Mouse (Mus musculus) neutrophil, adult 5-6 weeks (primary cell): Measurements from ENCODE around the gene Gna11. TPM values are rescaled to one million over a fixed set of nuclear protein-coding genes. Genes with fewer than 3 reads are reported as not detected.

Source experiments
- ATAC-seq: fragments of 151-379, 151-347 bp; 2 replicates; pipeline ENCODE4 v1.8.0; 2017; ENCODE audit warnings: mild to moderate bottlenecking, moderate TSS enrichment; ENCODE audit not compliant: insufficient number of reproducible peaks, poor library complexity, low FRiP score, severe bottlenecking; ENCODE audit errors: extremely low read depth
- total RNA-seq: library from RNA; stranded (forward); fragments of 200-1000 nt; gene quantifications from 2 replicates; pipeline ENCODE4 v1.2.3, GENCODE M21; 2017

The Gna11 gene
- total RNA-seq, 1 experiment from 2014 or later = 13.5 TPM

DNA sequence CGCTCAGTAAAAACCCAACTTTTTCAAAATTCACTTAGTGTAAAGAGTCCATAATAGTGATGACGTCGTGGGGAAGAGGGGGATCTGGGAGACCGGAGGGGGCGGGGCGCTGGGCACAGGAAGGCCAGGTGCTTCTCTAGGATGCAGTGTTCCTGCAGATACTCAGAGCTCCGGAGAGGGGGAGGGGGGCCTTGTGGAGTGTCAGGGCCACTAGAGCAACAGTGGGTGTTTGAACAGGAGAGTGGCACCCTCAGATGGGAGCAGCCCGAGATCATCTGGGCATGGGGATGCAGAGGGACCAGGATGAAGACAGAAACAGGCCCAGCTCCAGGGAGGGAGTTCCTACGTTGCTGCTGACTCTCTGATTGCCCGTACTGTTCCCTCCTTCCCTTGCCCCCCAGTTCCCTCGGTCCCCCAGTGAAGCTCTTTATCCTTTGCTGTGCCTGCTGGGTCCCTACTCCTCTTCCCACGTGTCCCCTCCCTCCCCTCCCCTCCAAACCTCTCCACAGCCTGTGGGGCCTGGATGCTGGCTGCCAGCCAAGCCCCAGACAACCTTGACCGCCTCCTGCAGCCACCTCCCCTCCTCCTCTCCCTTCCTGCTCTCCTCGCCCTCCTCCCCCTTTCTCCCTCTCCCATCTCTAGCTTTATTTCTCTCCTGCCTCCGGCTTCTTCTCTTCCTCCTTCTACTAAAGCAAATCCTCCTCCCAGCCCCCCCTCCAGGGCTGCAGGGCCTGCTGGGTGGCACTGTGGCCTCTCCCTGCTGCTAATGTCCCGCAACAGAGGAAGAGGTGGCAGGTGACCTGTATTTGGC lies 23.6 kb upstream of the Gna11 start:
- ATAC-seq = no peak

DNA sequence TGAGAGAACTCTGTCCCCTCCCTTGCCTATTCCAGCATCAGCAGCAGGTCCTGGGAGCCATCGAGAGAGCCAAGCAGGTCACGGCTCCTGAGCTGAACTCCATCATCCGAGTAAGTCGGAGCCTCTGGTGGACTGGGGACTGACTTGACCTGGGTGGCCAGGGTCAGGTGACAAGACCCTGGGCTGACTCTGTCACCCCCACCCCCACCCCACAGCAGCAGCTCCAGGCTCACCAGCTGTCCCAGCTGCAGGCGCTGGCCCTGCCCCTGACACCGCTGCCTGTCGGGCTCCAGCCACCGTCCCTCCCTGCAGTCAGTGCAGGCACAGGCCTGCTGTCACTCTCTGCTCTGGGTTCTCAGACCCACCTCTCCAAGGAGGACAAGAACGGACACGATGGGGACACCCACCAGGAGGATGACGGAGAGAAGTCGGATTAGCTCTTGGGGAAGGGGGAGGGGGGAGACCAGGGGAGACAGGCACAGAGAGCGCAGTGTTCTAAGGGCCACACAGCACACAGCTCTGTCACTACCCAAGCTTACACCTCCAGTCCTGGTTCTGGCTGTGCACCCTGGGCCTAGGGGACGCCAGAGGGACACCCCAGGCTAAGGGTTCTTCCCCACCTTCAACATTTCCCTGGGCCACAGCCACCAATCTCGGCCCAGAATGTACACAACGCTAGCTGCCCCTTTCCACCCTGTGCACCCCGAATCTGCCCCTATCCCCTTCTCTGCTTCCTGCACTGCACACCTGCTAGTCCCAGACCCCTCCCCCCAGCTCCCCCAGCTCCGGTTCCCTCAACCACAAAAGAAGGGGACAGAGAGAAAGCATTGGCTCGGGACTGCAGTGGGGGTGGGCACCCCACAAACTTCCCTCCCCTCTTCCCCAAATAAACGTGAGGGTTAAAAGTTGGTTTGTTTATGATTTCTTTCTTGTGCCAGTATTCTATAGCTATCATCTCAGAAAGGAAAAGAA lies 20.6 kb upstream of the Gna11 start:
- no peak for ATAC-seq

DNA sequence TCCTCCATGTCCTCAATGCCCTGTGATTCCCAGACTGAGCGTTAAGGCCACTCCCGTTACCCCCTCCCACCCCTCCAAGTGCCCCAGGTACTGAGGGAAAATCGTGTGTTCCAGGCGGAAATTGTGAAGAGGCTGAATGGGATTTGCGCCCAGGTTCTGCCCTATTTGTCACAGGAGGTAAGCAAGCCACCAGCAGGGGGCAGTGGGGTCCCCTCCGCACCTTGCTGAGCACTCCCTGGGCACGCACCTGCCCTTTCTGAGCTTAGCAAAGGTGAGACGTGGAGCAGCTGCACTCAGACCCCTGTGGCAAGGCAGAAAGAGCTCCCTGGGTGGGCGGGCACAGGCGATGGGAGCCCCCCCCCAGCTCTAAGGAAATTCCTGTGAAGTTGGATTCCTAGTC lies 19.7 kb upstream of the Gna11 start:
- no peak for ATAC-seq

DNA sequence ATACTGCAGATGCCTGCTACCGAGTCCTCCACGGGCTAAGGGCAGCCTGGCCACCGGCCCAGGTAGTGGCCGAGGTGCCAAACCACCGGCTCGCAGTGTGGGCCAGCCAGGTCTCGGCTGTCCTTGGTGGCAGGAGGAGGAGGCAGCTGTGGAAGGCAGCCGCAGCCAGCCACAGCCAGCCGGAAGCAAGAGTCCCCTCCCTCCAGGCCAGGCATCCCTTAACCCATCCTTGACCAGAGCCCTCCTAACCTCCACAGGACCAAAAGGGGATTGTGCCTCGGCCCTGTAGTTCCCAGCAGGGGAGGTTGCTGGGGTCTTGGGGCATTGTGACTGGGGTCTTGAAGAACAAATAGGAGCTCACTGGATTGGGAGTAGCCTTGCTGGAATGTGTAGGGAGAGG lies 19.2 kb upstream of the Gna11 start:
- ATAC-seq = no peak

DNA sequence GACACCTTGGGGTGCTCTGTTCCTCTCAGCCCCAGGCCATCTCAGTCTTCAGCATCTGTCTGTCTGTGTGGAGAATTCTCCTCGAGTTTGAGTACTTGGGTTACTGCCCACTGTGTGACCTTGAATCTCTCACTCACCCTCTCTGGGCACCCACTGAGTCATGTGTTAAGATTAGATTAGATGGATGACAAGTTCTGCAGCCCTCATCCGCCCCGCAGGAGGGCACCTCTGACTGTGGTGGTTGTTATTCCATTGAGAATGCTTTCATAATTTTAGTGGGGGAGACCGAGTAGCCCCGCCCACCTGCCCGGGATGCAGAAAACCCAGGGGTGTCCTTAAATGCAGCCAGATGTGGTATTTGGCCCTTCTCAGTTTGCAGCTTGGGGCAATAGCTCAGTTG lies 18.5 kb upstream of the Gna11 start:
- no peak for ATAC-seq

DNA sequence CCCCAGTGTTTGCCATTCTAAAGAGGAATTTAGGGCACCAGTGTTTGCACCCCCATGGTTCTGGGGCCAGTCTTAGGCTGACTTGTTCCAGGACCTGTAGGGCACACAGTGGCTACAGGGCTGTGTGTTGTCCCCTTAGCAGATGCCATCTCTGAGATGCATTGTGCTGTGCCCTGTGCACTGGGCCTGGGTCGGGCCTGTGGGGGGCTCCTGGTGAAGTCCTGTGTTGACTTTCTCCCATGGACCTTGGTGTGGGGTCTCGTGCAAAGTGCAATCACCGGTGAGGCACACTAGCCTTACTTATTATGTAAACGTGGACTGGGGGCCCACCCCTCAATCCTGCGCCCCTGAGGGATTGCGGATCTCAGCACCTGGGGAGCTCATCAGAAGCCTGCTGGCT lies 17.4 kb upstream of the Gna11 start:
- ATAC-seq = no peak

DNA sequence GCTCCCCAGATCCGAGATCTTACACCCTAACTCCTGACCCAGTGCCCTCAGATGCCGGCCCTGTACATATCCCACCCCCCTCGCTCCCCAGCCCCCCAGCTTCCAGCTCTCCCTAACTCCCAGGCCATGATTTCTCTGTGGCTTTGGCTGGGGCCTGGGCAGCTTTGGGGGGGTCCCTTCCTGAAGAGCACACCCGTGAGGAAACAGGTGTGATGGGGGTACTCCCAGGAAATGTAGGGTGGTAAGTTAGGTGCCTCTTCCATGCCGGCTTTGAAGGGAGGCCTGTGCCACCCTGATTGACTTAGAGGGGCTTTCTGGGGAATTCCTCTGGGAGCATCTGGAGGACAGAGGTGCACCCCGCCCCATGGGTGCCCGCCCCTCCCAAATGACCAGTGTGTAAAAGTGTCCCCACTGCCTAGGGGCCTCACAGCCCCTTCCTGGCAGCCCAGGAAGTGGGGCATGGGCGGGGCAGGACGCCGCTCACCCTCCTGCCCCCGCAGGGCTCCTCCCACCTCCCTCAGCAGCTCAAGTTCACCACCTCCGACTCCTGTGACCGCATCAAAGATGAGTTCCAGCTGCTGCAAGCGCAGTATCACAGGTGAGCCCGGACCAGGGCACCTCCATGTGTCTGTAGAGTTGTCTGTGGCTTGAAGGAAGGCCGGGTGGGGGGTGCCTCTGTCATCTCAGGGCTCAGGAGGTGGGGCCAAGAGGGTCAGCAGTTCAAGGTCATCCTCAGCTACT lies 15.9 kb upstream of the Gna11 start:
- peak; percentile 59 for ATAC-seq

DNA sequence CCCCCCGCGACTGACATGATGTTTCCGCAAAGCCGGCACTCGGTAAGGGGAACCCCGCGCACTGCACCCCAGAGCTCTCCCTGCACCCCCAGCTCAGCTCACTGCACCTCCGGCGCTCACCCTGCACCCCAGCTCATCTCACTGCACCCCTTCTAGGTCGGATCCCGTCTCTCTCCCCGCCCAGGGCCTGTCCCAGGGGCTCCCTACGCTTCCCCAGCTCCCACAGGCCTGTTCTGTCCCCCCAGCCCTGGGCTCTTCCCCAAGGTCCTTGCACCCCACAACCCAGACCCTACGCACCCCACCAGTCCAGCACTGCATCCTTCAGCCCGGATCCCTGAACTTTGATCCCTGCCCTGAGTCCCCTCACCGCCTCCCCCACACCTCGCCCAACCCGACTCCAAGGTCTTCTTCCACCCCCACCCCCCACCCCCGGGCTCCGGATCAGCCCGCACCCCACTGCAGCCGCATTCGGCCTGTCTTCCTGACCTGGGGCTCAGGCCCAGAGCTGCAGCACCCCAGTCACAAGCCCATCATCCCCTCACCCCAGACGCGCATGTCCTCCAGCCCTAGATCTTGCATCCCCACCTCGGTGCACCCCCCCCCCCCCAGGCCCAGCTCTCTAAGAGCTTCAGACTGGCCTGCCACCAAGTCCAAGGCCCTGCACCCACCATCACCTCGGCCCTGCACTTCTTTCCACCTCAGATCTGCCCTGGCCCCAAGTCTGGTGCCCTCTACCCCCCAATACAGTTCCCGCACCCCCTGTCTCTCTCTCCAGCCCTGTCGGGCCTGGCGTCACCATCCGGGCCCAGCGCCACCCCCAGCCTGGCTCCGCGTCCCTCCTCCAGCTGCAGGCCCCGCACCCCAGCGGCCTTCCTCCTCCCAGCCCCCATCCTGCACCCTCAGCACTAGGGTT lies 14.9 kb upstream of the Gna11 start:
- ATAC-seq = 0 out of 2 replicates have a peak, but pooled peaks have one; percentile 13

DNA sequence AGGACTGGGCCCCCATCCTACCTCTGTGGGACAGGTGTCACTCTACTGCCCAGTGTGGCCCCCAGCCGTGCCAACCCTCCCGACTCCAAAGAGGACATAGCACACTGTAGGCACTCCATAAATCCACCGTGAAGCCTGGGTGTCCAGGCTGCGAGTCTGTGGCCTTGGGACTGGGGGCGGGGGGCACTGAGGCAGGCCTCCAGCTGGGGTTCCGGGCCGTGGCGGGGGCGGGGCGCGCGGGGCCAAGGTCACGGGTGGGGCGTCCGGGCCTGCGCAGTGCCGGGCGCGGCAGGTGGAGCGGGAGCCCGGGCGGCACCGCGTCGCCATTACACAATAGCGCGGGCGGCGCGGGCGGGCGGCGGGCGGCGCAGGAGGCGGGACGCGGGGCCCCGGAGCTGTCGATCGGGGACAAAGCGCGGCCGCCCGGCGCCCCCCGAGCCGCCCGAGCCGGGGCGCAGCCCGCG lies 14.2 kb upstream of the Gna11 start, which contains the start of gene Aes:
Gene Aes (plus strand): TSS at position 326 of the 464 bp plus-strand sequence.
- ATAC-seq = no peak; the same call in 1 of the 2 replicates

DNA sequence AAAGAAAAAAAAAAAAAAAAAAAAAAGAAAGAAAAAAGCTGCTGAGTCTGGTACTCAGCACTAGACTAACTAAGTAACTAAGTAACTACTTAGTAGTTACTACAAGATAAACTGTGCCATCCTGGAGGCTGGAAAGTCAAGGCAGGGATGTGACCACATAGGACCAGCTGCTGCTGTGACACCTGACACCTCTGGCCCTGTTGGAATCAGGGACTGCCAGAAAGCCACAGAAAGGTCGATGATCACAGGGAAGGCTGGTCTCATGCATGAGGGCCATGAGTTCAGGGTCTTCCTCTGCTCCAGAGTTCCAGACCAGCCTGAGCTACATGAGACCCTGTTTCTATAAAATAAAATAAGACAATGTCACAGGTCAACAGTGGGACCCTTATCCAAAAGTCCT lies 12.5 kb upstream of the Gna11 start:
- no peak for ATAC-seq

DNA sequence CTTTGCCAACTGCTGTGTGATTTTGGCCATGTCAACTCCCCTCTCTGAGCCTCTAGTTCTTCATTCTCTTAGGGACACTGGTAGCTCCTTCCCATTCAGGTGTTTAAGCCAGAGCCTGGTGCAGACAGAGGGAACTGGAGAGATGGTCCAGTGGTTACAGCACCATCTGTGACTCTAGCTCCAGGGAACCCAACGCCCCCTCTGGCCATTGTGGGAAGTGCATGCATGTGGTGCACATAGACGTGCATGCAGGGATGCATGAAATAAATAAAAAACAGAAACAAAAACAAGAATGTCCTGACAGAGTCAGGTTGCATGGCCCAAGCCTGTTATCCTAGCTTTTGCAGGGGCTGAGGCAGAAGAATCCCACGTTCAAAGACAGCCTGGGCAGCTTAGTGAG lies 11.3 kb upstream of the Gna11 start:
- no peak for ATAC-seq

DNA sequence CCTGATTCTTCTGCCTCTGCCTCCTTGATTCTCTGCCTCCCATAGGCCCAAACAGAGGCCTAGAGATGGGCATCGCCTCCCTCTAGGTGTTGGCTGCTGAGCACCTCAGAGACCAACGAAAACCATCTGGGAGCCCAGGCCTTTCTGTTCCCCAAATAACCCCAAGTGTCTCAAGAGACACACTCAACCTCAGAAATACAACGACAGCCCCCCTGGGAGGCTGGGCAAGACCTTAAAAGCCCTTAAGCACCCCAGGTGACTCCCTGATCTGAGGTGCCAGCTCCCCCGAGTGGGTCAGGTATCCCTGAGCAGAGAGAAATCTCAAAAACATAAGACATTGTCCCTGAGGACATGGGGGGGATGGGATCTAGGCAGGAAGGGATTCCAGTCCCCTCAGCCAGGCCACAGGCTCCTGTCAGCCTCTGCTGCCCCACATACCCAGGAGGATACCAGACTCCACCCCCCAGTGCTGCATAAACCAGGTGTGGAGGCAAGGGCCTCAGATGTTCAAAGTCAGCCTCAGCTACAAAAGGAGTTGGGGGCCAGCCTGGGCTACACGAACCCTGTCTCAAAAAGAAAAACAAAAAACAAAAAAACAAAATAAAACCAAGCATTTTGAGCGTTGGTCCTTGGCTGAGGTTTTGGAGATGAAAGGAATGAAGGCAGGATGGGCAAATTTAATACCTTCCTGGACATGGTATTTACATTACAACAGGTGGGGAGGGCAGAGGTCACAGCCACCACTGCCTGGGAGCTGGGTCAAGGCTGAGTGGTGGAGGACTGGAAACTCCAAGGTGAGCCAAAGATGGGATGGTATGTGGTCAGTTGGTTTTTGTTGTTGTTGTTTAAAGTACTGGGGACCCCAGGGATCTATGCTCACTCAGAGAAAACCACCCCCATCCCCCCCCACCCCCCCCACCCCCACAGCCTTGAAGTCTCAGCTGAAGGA lies 9.1 kb upstream of the Gna11 start:
- no peak for ATAC-seq

DNA sequence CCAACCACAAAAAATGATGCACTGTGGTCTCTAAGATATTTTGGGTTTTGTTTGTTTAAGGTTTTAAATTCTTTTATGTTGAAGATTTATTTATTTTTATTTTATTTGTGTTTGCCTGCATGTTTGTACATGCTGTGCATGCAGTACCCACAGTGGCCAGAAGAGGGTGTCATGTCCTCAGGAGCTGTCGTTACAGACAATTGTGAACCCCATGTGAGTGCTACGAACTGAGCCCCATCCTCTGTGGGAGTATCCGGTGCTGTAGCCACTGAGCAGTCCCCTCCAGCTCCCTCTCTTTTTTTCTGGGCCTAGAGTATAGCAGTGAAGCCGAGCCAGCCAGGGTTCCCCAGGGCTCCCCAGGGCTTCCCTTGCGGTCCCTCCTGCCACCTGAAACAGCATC lies 8.2 kb upstream of the Gna11 start:
- ATAC-seq = no peak

DNA sequence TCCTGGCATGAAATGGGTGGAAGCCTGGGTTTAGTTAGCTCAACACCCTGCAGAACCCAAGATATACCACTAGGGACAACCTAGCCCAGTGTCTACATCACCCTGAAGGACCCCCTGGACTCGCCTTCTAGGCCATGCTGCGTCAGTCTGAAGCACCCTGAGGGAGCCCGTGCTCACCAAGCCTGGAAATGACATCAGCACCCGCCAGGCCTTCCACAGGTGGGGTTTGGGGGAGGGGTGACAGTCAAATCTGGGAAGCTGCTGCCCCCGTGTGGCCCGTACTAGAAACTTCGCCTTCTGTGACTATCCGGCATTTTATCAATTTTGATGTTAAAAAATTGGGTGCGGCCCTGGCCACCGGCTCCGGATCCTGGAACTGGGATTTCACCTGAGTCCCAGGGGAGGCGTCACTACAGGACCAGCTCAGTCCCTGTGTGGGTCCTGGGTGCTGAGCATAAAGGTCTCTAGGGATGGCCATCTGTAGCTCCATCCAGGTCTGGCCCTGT lies 6.7 kb upstream of the Gna11 start:
- ATAC-seq = peak; percentile 90

DNA sequence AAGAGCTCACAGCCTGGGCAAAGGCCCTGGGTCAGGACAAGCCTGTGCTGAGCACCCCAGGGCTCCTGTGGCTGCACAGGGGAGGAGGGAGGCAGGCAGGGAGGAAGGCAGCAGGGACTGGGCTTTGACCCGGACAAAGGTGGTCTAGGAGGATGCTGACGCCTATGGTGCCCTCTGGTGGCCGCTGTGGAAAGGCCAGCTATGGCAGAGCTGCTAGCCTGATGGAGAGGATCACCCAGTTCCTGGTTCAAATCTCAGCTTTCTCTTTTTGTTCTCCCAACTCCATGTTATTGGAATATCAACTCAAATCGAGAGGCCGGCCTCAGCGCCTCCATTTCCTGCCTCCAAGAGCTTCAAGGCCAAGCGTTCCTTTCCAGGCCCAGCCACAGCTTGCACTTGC lies 5.3 kb upstream of the Gna11 start:
- peak; percentile 42; the same call in 1 of the 2 replicates for ATAC-seq

DNA sequence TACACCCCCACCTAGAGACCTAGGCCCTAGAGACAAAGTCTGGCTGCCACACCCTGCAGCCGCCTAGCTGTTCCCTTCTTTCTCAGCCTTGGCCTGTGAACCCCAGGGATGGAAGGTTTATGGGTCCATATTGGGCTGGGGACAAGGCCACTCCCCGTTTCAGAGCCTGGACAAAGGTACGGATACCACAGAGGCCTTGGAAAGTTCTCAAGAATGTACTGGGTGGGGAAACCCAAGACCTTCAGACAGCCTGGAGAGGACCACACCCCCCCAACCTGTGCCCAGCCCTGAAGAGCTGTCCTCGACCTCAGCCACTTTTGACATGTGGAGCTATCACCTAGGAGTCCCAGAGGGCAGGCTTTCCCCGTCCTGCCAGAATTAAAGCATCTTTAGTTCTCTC lies 4.0 kb upstream of the Gna11 start:
- ATAC-seq = no peak
